Mouse (Mus musculus) olfactory bulb, adult 2 months (tissue): ENCODE data around the gene Dcxr.

Source experiments
- CTCF ChIP-seq: fragments of 200-500 bp; IDR thresholded peaks from 2 replicates; pipeline ENCODE4 v1.5.1; 2012; ENCODE audit warnings: low read depth, mild to moderate bottlenecking, low read length, moderate library complexity; ENCODE audit not compliant: insufficient read depth
- POLR2A ChIP-seq: fragments of 200-500 bp; IDR thresholded peaks from 2 replicates; pipeline ENCODE4 v1.6.1; 2012; ENCODE audit warnings: mild to moderate bottlenecking, low read depth, low read length, moderate library complexity; ENCODE audit not compliant: insufficient read depth

DNA sequence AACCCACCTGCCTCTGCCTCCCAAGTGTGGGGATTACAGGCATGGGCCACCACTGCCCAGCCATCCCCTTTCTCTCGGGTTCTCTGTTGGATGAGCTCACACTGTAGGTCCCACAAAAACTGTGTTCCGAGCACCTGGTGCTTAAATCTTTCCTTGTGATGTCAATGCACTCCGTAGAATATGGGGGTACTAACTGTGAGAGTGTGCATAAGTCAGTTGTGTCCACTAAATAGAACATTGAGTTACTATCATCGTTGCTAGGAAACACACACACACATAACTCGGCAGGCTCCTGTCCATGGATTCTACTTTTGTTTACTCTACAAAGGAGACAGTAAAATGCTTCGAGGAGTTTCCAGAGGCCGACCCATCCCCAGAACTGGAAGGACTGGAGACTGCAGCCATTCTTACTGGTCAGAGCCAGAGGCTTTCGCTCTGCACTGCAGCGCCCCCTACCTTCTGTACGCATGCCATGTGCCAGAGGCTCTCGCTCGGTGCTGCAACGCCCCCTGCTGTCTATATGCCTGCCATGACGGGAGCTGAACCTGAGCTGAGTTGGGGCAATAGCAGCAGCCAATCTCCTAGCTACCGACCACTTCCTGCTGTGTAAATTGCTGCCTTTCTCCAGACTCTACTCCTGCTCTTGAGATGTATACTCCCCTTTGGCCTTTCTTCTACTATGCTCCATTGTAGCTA, 48.8 kb upstream of the Dcxr start:
- TF ChIP-seq POLR2A (no peak), CTCF (peak; percentile 100)
